Mouse (Mus musculus) ES-E14 (cell line): ENCODE measurements around the gene Fry. TPM values are rescaled to one million over a fixed set of nuclear protein-coding genes. Genes with fewer than 3 reads are reported as not detected.

Experiments used
- DNase-seq: peaks from one replicate; pipeline ENCODE4 v3.0.0-alpha.2; 2013; ENCODE audit warnings: low read depth, low spot score
- H3K27ac ChIP-seq: 2 replicates; pipeline ENCODE4 v1.5.1; 2012; ENCODE audit warnings: low read depth, mild to moderate bottlenecking, low read length, moderate library complexity, mixed read lengths; ENCODE audit not compliant: poor library complexity, insufficient read depth, severe bottlenecking
- H3K36me3 ChIP-seq: 2 replicates; pipeline ENCODE4 v1.6.1; 2012; ENCODE audit warnings: mild to moderate bottlenecking, low read length, moderate library complexity, mixed read lengths; ENCODE audit not compliant: control insufficient read depth, poor library complexity, insufficient read depth, severe bottlenecking
- H3K4me1 ChIP-seq, 2 experiments: fragments of 150-350 bp in 1 of 2; sonication (generic) in 1 of 2; 2 replicates each; pipeline ENCODE4 v1.6.1; 2012; ENCODE audit warnings: low read length in 2 of 2, mild to moderate bottlenecking in 1 of 2, mixed read lengths in 1 of 2; ENCODE audit not compliant: control insufficient read depth in 2 of 2, insufficient read depth in 2 of 2, poor library complexity in 1 of 2
- H3K4me3 ChIP-seq, 2 experiments: fragments of 150-350 bp in 1 of 2; sonication (generic) in 1 of 2; 2 replicates each; pipeline ENCODE4 v1.5.1; 2012; ENCODE audit warnings: low read length in 2 of 2, low read depth in 1 of 2, mild to moderate bottlenecking in 1 of 2, mixed read lengths in 1 of 2; ENCODE audit not compliant: insufficient read depth in 1 of 2, poor library complexity in 1 of 2, severe bottlenecking in 1 of 2
- H3K9ac ChIP-seq: 2 replicates; pipeline ENCODE4 v1.6.1; 2012; ENCODE audit warnings: low read depth, mild to moderate bottlenecking, low read length, mixed read lengths; ENCODE audit not compliant: poor library complexity, insufficient read depth, severe bottlenecking
- H3K9me3 ChIP-seq: fragments of 150-350 bp; sonication (generic); 2 replicates; pipeline ENCODE4 v1.6.1; 2012; ENCODE audit warnings: low read depth, mild to moderate bottlenecking, low read length; ENCODE audit not compliant: control insufficient read depth, insufficient read depth
- CHD2 ChIP-seq: IDR thresholded peaks from 2 replicates; pipeline ENCODE4 v1.6.1; 2014; ENCODE audit warnings: mild to moderate bottlenecking, low read depth, low read length, inconsistent platforms
- HCFC1 ChIP-seq: IDR thresholded peaks from 2 replicates; pipeline ENCODE4 v1.6.1; 2012; ENCODE audit warnings: low read length, inconsistent platforms, borderline replicate concordance; ENCODE audit not compliant: insufficient read depth
- MAFK ChIP-seq: IDR thresholded peaks from 2 replicates; pipeline ENCODE4 v1.6.1; 2014; ENCODE audit warnings: mild to moderate bottlenecking, low read depth, low read length, inconsistent platforms; ENCODE audit not compliant: insufficient read depth
- ZC3H11A ChIP-seq: IDR thresholded peaks from 2 replicates; pipeline ENCODE4 v1.6.1; 2012; ENCODE audit warnings: low read depth, mild to moderate bottlenecking, inconsistent platforms, low read length, borderline replicate concordance
- ZNF384 ChIP-seq: IDR thresholded peaks from 2 replicates; pipeline ENCODE4 v1.6.1; 2012; ENCODE audit warnings: low read depth, low read length, inconsistent platforms
- in situ Hi-C, 2 experiments: fragments of 600-800 bp; cut with MboI; formaldehyde crosslinking; loops; one replicate each; pipeline ENCODE4 v1.15.1; 2025; ENCODE audit warnings: low sequenced_read_pairs in 2 of 2, inconsistent platforms in 1 of 2; ENCODE audit not compliant: unreplicated experiment in 2 of 2
- total RNA-seq: library from RNA; depleted of rRNA; stranded (reverse); fragments of 300-350 nt; gene quantifications from 2 replicates; pipeline ENCODE4 v1.2.3, GENCODE M21; 2012

Fry gene
- total RNA-seq, 1 experiment = 8.4 TPM

DNA sequence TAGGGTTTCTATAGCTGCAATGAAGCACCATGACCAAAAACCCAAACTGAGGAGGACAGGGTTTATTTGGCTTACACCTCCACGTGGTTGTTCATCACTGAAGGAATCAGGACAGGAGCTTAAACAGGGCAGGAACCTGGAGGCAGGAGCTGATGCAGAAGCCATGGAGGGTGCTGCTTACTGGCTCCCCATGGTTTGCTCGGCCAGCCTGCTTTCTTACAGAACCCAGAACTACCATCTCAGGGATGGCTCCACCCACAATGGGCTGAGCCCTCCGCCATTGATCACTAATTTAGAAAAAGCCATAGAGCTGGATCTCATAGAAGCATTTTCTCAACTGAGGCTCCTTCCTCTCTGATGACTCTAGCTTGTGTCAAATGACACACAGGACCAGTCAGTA, 346.3 kb downstream of the Fry start:
- H3K9me3 ChIP-seq = no peaks in the 10 kb centered on the region
- in situ Hi-C loops = no loop called here
- no peaks in the 10 kb centered on the region; the same call in 1 of the 2 replicates for H3K36me3 ChIP-seq
- no peak overlapping the region for H3K27ac ChIP-seq
- TF ChIP-seq ZNF384 = no peak
- TF ChIP-seq MAFK = no peak
- TF ChIP-seq HCFC1 = no peak
- no peak for TF ChIP-seq ZC3H11A
- TF ChIP-seq CHD2 = no peak
- no peaks in the 10 kb centered on the region; a peak in 1 of 4 replicates for H3K4me1 ChIP-seq
- H3K9ac ChIP-seq = no peak overlapping the region
- no peak overlapping the region for H3K4me3 ChIP-seq
- no peak for DNase-seq

DNA sequence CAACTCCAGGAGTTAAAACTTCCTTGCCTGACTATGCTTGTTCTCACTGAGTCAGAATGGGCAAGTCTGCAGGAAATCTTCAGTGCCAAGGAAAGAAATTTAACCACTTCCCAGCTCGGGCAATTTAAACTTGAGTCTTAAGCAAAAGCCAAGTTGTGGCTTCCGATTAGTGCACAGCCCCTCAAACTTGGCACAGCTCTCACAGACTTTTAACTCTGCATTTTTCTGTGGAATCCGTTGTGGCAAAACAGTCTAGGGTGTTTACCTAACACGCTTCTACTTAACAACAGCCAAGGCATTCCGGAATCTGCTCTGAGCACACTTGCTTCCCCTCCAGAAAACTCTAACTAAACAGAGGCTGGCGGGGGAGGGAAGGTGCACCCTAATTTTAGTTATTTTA, 346.8 kb downstream of the Fry start:
- DNase-seq = no peak
- no peak for TF ChIP-seq MAFK
- no peak for TF ChIP-seq CHD2
- TF ChIP-seq HCFC1 = no peak
- no peak for TF ChIP-seq ZC3H11A
- no peak for TF ChIP-seq ZNF384
- Histone ChIP-seq H3K4me1 (no peaks in the 10 kb centered on the region; a peak in 1 of 4 replicates), H3K9ac (no peak overlapping the region), H3K27ac (no peak overlapping the region), H3K9me3 (no peaks in the 10 kb centered on the region), H3K36me3 (no peaks in the 10 kb centered on the region), H3K4me3 (no peak overlapping the region)
- in situ Hi-C loops = no loop called here

DNA sequence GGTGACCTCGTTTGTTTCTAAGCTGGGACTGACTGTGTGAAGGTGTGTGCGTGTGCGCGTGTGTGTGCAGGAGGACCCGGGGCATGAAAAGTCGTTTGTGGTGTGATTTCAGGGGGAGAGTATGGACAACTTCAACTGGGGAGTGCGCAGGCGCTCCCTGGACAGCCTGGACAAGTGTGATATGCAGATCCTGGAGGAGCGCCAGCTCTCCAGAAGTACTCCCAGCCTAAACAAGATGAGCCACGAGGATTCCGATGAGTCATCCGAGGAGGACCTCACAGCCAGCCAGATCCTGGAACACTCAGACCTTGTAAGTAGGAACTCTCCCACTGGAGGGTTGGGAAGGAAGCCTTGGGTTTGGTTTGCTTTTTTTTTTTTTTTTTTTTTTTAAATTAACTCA, 347.7 kb downstream of the Fry start:
- 0 out of 2 replicates have a peak, but pooled peaks have one; percentile 32 for TF ChIP-seq ZNF384
- TF ChIP-seq MAFK = no peak
- in situ Hi-C loops = no loop called here
- H3K9ac ChIP-seq = no peak overlapping the region
- H3K36me3 ChIP-seq = no peaks in the 10 kb centered on the region
- no peak overlapping the region for H3K4me3 ChIP-seq
- H3K27ac ChIP-seq = no peak overlapping the region
- no peaks in the 10 kb centered on the region for H3K9me3 ChIP-seq
- DNase-seq = no peak
- H3K4me1 ChIP-seq = no peaks in the 10 kb centered on the region; a peak in 1 of 4 replicates

DNA sequence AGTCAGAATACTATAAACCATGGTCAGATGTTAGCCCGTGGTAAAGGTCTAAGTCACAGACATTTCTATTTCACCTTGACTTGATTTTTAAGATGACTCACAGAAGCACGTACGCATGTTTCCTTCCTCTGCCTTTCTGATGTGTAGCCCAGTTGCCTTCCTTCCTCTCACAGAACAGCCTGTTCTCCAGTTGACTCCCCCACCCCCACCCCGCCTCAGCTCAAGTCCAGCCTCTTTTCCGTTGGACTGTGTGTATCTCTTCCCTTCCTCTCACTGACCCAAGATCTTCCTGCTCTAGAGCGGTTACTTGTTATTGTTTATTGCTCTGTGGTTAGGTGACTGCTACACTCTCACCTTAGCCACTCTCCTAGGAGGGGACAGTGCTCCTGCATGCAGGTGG, 350.0 kb downstream of the Fry start:
- Histone ChIP-seq H3K4me3 (no peak overlapping the region), H3K27ac (no peak overlapping the region), H3K4me1 (no peaks in the 10 kb centered on the region; a peak in 1 of 4 replicates), H3K9ac (no peak overlapping the region), H3K9me3 (no peaks in the 10 kb centered on the region), H3K36me3 (no peaks in the 10 kb centered on the region; the same call in 1 of the 2 replicates)
- DNase-seq = no peak
- in situ Hi-C loops = no loop called here
- TF ChIP-seq CHD2 (no peak), HCFC1 (no peak), ZC3H11A (no peak), MAFK (no peak), ZNF384 (no peak)

DNA sequence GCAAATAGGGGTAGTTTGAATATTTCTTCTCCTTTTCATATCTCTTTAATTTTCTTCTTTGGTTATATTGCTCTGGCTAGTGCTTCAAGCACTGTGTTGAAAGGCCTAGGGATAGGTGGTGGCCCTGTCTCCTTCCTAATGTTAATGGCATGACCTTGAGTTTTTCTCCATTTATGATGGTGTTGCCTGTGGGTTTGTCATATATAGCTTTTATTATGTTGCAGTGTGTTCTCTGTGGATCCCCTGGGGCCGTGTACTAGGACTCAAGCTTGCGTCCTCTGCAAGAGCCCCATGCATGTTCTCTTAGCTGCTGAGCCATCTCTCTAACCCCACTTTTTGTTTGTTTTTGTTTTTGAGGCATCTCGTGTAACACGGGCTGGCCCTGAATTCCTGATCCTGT, 358.9 kb downstream of the Fry start:
- TF ChIP-seq HCFC1 (no peak), ZNF384 (no peak), CHD2 (no peak), ZC3H11A (no peak), MAFK (no peak)
- Histone ChIP-seq H3K9ac (no peak overlapping the region), H3K36me3 (no peaks in the 10 kb centered on the region; the same call in 1 of the 2 replicates), H3K4me3 (no peak overlapping the region), H3K4me1 (no peaks in the 10 kb centered on the region), H3K9me3 (no peaks in the 10 kb centered on the region), H3K27ac (no peak overlapping the region)
- DNase-seq = no peak
- in situ Hi-C loops = no loop called here
